Mouse (Mus musculus): ENCODE data around the gene Mob3a. TPM values are rescaled to one million over a fixed set of nuclear protein-coding genes. Genes with fewer than 3 reads are reported as not detected.

Mob3a gene
- total RNA-seq, 2 experiments from 2014 or later, result 16.1 to 29.6 TPM

Other genes starting within 250 kb of the Mob3a start
- gene Onecut3, start 207.1 kb downstream of the Mob3a start, total RNA-seq (2021), result not detected
- gene Atp8b3, start 162.9 kb downstream of the Mob3a start, total RNA-seq (2021), result 1 to 10 TPM in 1 of 2 experiments, under 1 TPM in 1; 0.80 to 1.1 TPM
- 10 to 100 TPM; 32.9 to 48.4 TPM for gene Rexo1, start 140.4 kb downstream of the Mob3a start, total RNA-seq (2021)
- 10 to 100 TPM; 11.3 to 12.3 TPM for gene Klf16, start 124.7 kb downstream of the Mob3a start, total RNA-seq (2021)
- gene Abhd17a, start 111.6 kb downstream of the Mob3a start, total RNA-seq (2021), result 100 to 1,000 TPM in 1 of 2 experiments, 10 to 100 TPM in 1; 94.5 to 102 TPM
- 10 to 100 TPM; 49.7 to 54.4 TPM for gene Scamp4, start 99.1 kb downstream of the Mob3a start, total RNA-seq (2021)
- 1 to 10 TPM; 1.8 to 2.1 TPM for gene Adat3, start 99.1 kb downstream of the Mob3a start, total RNA-seq (2021)
- gene Gm49322, start 96.0 kb downstream of the Mob3a start, total RNA-seq (2021), result 1 to 10 TPM; 2.6 to 3.0 TPM
- 100 to 1,000 TPM; 134 to 140 TPM for gene Csnk1g2, start 79.1 kb downstream of the Mob3a start, total RNA-seq (2021)
- gene Btbd2, start 44.9 kb downstream of the Mob3a start, total RNA-seq (2021), result 10 to 100 TPM; 51.4 to 58.5 TPM
- 100 to 1,000 TPM; 162 to 331 TPM for gene Mknk2, start 23.9 kb downstream of the Mob3a start, total RNA-seq (2021)
- gene Izumo4, start 207 bp upstream of the Mob3a start, total RNA-seq (2021), result 10 to 100 TPM; 11.0 to 18.0 TPM
- gene Ap3d1, start 40.3 kb upstream of the Mob3a start, total RNA-seq (2021), result 100 to 1,000 TPM in 1 of 2 experiments, 10 to 100 TPM in 1; 97.1 to 104 TPM
- 10 to 100 TPM; 61.0 to 66.4 TPM for gene Dot1l, start 53.2 kb upstream of the Mob3a start, total RNA-seq (2021)
- gene Sf3a2, start 96.2 kb upstream of the Mob3a start, total RNA-seq (2021), result 10 to 100 TPM; 47.8 to 50.5 TPM
- gene Plekhj1, start 96.6 kb upstream of the Mob3a start, total RNA-seq (2021), result 10 to 100 TPM; 69.0 to 87.2 TPM
- 1 to 10 TPM in 1 of 2 experiments, under 1 TPM in 1; 0.83 to 1.5 TPM for gene Amh, start 103.3 kb upstream of the Mob3a start, total RNA-seq (2021)
- gene Jsrp1, start 111.5 kb upstream of the Mob3a start, total RNA-seq (2021), result 1 to 10 TPM; 4.0 to 7.3 TPM
- 100 to 1,000 TPM; 903 to 981 TPM for gene Oaz1, start 124.7 kb upstream of the Mob3a start, total RNA-seq (2021)
- 1 to 10 TPM; 4.1 to 6.3 TPM for gene Lingo3, start 142.1 kb upstream of the Mob3a start, total RNA-seq (2021)
- 10 to 100 TPM; 22.9 to 34.3 TPM for gene Lsm7, start 153.2 kb upstream of the Mob3a start, total RNA-seq (2021)
- gene Sppl2b, start 153.3 kb upstream of the Mob3a start, total RNA-seq (2021), result 10 to 100 TPM; 24.0 to 28.3 TPM
- gene Tmprss9, start 169.9 kb upstream of the Mob3a start, total RNA-seq (2021), result under 1 TPM; 0.10 to 0.13 TPM
- 100 to 1,000 TPM; 208 to 219 TPM for gene Timm13, start 199.0 kb upstream of the Mob3a start, total RNA-seq (2021)
- gene Lmnb2, start 216.3 kb upstream of the Mob3a start, total RNA-seq (2021), result 10 to 100 TPM; 14.1 to 15.2 TPM
- gene Gadd45b, start 228.1 kb upstream of the Mob3a start, total RNA-seq (2021), result 10 to 100 TPM; 34.1 to 75.0 TPM